Mouse (Mus musculus) E14TG2a.4 (cell line): Measurements from ENCODE around the gene Gm47959.
"Not testable (repeated sequence)": the region's sequence is repeated elsewhere in the genome, so short reads cannot be mapped to it uniquely, and the experiment has no call there.

Experiments used
- H3K27me3 ChIP-seq: 2 replicates; pipeline ENCODE4 v1.6.1; 2014; ENCODE audit warnings: low read length, control low read depth; ENCODE audit not compliant: insufficient read depth
- H3K36me3 ChIP-seq: 2 replicates; pipeline ENCODE4 v1.6.1; 2014; ENCODE audit warnings: low read length, control low read depth; ENCODE audit not compliant: insufficient read depth
- H3K4me1 ChIP-seq: replicated peaks from 2 replicates; pipeline ENCODE4 v1.6.1; 2014; ENCODE audit warnings: low read depth, low read length, control low read depth
- H3K4me3 ChIP-seq: replicated peaks from 2 replicates; pipeline ENCODE4 v1.5.1; 2014; ENCODE audit warnings: mild to moderate bottlenecking, low read length
- H3K9me3 ChIP-seq: 2 replicates; pipeline ENCODE4 v1.6.1; 2014; ENCODE audit warnings: low read length, control low read depth
- CTCF ChIP-seq: conservative IDR thresholded peaks from 2 replicates; pipeline ENCODE4 v1.5.1; 2014; ENCODE audit warnings: low read length
- NANOG ChIP-seq: IDR thresholded peaks from 2 replicates; pipeline ENCODE4 v1.6.1; 2014; ENCODE audit warnings: borderline replicate concordance, low read length, mixed read lengths
- POU5F1 ChIP-seq: IDR thresholded peaks from 2 replicates; pipeline ENCODE4 v1.6.1; 2014; ENCODE audit warnings: low read length, borderline replicate concordance

Gene Gm47959

DNA sequence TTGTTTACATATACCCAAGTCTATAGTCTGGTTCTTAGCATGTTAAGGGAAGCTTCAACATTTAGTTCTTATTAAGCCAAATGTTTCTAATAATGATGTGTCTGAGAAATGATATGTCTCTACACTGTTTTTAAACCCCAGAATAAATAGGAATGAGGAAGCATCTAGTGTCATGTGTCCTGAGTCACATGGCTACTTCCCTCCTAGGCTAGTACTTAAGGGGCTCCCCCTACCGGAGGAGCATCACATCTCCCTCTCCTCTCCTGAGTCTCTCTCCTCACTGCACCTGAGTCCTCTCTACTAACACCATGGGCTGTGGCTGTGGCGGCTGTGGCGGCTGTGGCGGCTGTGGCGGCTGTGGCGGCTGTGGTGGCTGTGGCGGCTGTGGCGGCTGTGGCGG is at the start of gene Gm47959:
Gene Gm47959 (plus strand): TSS at position 243 of the 400 bp plus-strand sequence.
- not testable (repeated sequence) for H3K4me1 ChIP-seq, H3K9me3 ChIP-seq, H3K36me3 ChIP-seq
- TF ChIP-seq CTCF = peak; percentile 18; the same call in 1 of the 2 replicates
- peak within 1 kb of the TSS; percentile 55 for H3K4me3 ChIP-seq
- H3K27me3 ChIP-seq = peaks cover 16% of the 10 kb centered on the region

DNA sequence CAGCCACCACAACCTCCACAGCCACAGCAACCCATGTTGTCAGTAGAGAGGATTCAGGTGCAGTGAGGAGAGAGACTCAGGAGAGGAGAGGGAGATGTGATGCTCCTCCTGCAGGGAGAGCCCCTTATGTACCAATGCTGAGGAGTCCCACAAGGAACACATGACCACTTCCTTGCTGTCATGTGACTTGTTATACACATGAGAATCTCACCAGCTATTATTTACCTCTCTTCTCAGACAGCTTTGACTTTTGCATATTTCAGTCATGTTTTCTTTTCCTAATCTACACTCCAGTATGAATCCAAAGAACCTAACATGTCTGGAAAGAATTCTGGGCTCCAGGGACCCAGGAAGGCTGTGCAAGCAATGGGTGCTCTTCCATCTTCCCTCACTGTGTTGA is 44.4 kb upstream of the Gm47959 start, which contains the start of gene Gm7544:
Gene Gm7544 (minus strand): TSS at position 101 of the 400 bp plus-strand sequence.
- not testable (repeated sequence) for H3K36me3 ChIP-seq, H3K27me3 ChIP-seq, H3K4me3 ChIP-seq, H3K4me1 ChIP-seq, H3K9me3 ChIP-seq

DNA sequence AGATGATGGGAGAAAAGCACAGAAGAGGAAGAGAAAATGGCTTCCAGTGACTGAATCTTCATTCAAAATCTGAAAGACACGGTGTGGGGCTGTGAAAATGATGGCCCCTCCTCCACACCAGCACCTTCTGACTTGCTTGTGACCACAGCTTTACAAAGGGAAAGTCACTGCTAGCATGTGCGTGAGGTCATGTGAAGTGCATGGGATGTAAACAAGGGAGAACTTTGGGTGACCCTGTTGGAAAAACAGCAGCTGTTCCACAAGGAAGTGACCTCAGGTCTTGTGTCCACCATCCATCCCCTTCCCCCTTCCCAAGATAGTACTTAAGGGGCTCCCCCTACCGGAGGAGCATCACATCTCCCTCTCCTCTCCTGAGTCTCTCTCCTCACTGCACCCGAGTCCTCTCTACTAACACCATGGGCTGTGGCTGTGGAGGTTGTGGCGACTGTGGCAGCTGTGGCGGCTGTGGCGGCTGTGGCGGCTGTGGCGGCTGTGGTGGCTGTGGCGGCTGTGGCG is 40.4 kb upstream of the Gm47959 start, which contains the start of gene Gm47955:
Gene Gm47955 (plus strand): TSS at position 417 of the 516 bp plus-strand sequence.
- Histone ChIP-seq H3K36me3 (no peaks in the 10 kb centered on the region), H3K4me1 (no peaks in the 10 kb centered on the region), H3K27me3 (no peaks in the 10 kb centered on the region), H3K4me3 (peak within 1 kb of the TSS; percentile 65), H3K9me3 (no peaks in the 10 kb centered on the region)
- TF ChIP-seq CTCF = 0 out of 2 replicates have a peak, but pooled peaks have one; percentile 17
- TF ChIP-seq POU5F1 = no peak

DNA sequence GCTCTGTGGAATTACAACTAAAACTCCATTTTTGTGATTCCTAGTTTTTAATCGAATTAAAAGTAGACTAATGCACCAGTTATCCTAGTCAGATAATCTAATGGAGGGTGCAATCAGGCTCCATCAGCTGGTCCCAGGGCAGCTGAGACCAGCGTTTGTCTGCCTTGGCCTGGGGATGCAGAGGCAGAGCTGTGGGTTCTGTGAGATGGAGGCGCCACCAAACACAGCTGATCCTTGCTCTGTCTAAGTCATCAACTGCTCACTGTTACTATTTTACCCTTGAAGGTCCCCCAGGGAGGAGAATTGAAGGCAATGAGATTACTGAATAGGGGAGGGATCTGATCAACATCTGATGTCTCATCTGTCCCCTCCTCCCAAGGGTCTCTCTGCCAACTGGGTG is 33.9 kb upstream of the Gm47959 start:
- H3K9me3 ChIP-seq = no peaks in the 10 kb centered on the region
- no peak overlapping the region for H3K4me3 ChIP-seq
- TF ChIP-seq NANOG (no peak), POU5F1 (no peak), CTCF (no peak)
- H3K36me3 ChIP-seq = no peaks in the 10 kb centered on the region
- no peaks in the 10 kb centered on the region for H3K27me3 ChIP-seq
- no peaks in the 10 kb centered on the region for H3K4me1 ChIP-seq

DNA sequence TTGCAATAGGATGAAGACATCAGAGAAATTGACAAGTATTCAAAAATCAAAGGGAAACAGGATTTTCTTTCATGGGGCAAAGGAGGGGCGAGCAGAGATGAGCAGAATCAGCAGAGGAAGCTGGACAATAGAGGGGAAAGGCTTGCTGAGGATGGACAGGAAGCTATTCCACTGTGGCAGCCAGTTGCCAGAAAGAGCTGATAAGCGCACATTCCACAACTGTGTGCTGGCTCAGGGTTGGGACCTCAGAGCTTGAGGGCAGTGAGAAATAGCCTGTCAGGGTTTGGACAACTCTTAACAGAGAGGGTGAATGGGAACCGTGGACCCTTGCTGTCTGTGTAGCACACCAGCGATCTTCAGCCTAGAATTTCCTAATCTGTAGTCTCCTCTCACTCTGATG is 28.3 kb upstream of the Gm47959 start:
- Histone ChIP-seq H3K27me3 (no peaks in the 10 kb centered on the region), H3K36me3 (no peaks in the 10 kb centered on the region), H3K9me3 (no peaks in the 10 kb centered on the region), H3K4me1 (no peaks in the 10 kb centered on the region), H3K4me3 (no peak overlapping the region)
- TF ChIP-seq NANOG (no peak), CTCF (no peak), POU5F1 (no peak)

DNA sequence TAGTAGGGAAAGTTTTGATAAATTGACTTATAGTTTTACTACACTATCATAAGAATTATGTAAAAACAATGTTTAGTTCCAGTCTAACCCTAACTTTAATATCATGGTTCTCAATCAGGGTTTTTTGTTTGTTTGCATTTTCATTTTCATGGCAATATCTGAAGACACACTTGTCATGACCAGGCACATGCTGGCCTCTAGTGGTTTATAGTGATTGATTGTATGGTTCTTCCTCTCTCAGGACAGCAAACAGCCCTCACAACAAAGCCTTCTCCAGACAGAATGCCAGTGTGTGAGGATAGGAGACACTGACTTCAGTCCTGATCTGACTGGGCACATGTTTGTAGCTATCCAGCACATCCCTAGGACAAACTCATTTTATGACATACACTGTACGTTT is 27.1 kb upstream of the Gm47959 start:
- no peak overlapping the region for H3K4me3 ChIP-seq
- H3K27me3 ChIP-seq = no peaks in the 10 kb centered on the region
- no peaks in the 10 kb centered on the region for H3K36me3 ChIP-seq
- no peaks in the 10 kb centered on the region for H3K4me1 ChIP-seq
- TF ChIP-seq NANOG (no peak), CTCF (no peak), POU5F1 (no peak)
- no peaks in the 10 kb centered on the region for H3K9me3 ChIP-seq

DNA sequence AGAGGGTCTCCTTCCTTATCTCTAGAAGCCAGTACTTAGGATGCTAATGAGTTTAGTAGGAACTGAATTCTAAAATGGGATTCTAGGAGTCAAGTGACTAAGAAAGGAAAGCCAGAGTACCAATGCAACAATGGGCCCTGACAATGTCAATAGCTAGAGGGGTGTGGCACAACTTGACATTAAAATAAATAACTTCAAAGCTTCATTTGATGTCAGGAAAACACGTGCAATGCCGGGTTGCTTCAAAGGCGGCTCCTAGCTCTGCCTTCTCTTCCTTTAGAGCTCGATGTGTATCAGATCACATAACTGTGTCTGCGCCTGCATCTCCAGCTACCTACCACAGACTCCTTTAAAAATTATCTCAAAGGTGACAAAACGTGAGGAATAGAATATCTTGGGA is 26.4 kb upstream of the Gm47959 start:
- H3K4me3 ChIP-seq = no peak overlapping the region
- no peaks in the 10 kb centered on the region for H3K27me3 ChIP-seq
- H3K36me3 ChIP-seq = no peaks in the 10 kb centered on the region
- TF ChIP-seq CTCF = no peak
- no peak for TF ChIP-seq NANOG
- no peaks in the 10 kb centered on the region for H3K9me3 ChIP-seq
- H3K4me1 ChIP-seq = no peaks in the 10 kb centered on the region

DNA sequence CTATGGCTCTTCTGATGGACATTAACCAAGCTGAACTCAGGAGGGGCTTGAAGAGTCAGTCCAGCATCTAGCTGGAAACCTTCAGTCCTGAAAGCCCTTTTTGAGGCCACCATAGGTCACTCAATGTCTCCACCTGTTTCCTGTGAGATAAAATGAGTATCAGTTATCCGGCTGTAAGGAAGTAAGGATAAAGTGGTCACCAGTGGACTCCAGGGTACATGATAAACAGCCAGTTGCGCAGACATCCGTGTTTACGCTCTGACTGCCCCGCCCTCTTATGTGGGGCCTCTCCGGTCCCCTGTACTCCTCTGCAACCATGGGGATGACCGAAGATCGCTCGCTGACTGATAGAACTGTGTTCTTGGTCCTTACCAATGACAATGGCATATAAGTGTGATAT is 26.0 kb upstream of the Gm47959 start:
- Histone ChIP-seq H3K9me3 (no peaks in the 10 kb centered on the region), H3K4me3 (no peak overlapping the region), H3K4me1 (no peaks in the 10 kb centered on the region), H3K36me3 (no peaks in the 10 kb centered on the region), H3K27me3 (no peaks in the 10 kb centered on the region)
- TF ChIP-seq POU5F1 = no peak

DNA sequence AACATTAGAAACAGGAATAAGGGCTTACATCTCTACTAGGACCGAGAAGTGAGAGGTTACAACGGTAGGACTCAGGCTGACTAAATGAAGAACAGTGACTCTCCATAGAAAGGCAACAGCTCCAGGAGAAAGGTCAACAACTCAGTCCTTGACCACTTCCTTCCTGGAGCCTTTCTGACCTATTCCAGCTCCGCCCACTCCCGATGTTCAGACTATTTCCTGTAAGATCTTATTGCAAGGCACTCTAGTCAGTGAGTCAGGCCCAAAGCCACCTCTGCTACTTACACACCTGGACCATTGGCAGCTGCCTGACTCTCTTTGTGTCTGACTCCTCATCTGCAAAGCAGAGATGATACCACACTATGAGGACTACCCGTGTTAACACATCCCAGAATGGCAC is 24.6 kb upstream of the Gm47959 start:
- TF ChIP-seq POU5F1 = no peak
- TF ChIP-seq NANOG = no peak
- TF ChIP-seq CTCF = no peak
- H3K9me3 ChIP-seq = no peaks in the 10 kb centered on the region
- no peak overlapping the region for H3K4me3 ChIP-seq
- no peaks in the 10 kb centered on the region for H3K4me1 ChIP-seq
- H3K36me3 ChIP-seq = no peaks in the 10 kb centered on the region
- H3K27me3 ChIP-seq = no peaks in the 10 kb centered on the region
